Mouse (Mus musculus): ENCODE measurements around the gene Errfi1. TPM values are rescaled to one million over a fixed set of nuclear protein-coding genes. Genes with fewer than 3 reads are reported as not detected.
"Not testable (repeated sequence)": the region's sequence is repeated elsewhere in the genome, so short reads cannot be mapped to it uniquely, and the experiment has no call there.

The Errfi1 gene
- polyA plus RNA-seq, 1 experiment from 2014 or later, result 17.2 TPM

GRCm38 (mm10) chr4:150889955-150890315 lies 36.2 kb downstream of the Errfi1 start:
- WGBS, result 72% methylated on average over 13 of the region's 13 CpGs
- Histone ChIP-seq H3K4me2 (no peak overlapping the region), H3K36me3 (replicated peaks) (no peaks in the 10 kb centered on the region), H3K9ac (no peak overlapping the region), H3K4me3 (replicated peaks) (no peak overlapping the region), H3K9me3 (no peaks in the 10 kb centered on the region), H3K27ac (no peak overlapping the region), H3K4me1 (no peaks in the 10 kb centered on the region), H3K27me3 (no peaks in the 10 kb centered on the region)
- ATAC-seq (ENCODE audit: low FRiP score), result no peak

DNA sequence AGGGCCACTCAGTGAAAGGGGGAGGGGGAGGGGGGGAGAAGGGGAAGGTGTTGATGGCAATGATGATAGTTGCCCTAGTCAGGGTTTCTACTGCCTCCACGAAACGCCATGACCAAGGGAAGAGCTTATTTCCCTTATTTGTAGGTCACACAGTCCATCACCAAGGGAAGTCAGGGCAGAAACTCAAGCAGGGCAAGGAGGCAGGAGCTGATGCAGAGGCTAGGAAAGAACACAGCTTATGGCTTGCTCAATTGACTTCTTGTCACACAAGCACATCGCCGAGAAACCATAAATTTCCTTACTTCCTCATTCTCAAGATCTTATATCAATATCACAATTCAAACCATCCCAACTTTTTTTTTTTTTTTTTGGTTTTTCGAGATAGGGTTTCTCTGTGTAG lies 37.6 kb downstream of the Errfi1 start:
- 88% methylated on average over 5 of the region's 5 CpGs for WGBS
- Histone ChIP-seq H3K4me1 (no peaks in the 10 kb centered on the region), H3K27ac (no peak overlapping the region), H3K27me3 (no peaks in the 10 kb centered on the region), H3K9ac (no peak overlapping the region), H3K9me3 (no peaks in the 10 kb centered on the region), H3K4me3 (replicated peaks) (no peak overlapping the region), H3K4me2 (no peak overlapping the region), H3K36me3 (replicated peaks) (peaks cover 7% of the 10 kb centered on the region; the same call in 1 of the 2 replicates)
- no peak for ATAC-seq (ENCODE audit: low FRiP score)

GRCm38 (mm10) chr4:150894718-150895501 lies 41.2 kb downstream of the Errfi1 start:
- ATAC-seq (ENCODE audit: low FRiP score), result no peak
- Histone ChIP-seq H3K4me1 (no peaks in the 10 kb centered on the region), H3K9ac (no peak overlapping the region), H3K4me2 (no peak overlapping the region), H3K27me3 (no peaks in the 10 kb centered on the region), H3K4me3 (replicated peaks) (no peak overlapping the region), H3K9me3 (no peaks in the 10 kb centered on the region), H3K36me3 (replicated peaks) (peaks cover 37% of the 10 kb centered on the region), H3K27ac (no peak overlapping the region)
- 74% methylated on average over 8 of the region's 8 CpGs for WGBS

- Histone ChIP-seq H3K4me3 (replicated peaks) (no peak overlapping the region), H3K4me1 (no peaks in the 10 kb centered on the region), H3K4me2 (no peak overlapping the region), H3K27ac (no peak overlapping the region), H3K9ac (no peak overlapping the region), H3K27me3 (no peaks in the 10 kb centered on the region), H3K9me3 (no peaks in the 10 kb centered on the region), H3K36me3 (replicated peaks) (peaks cover 58% of the 10 kb centered on the region)
- ATAC-seq (ENCODE audit: low FRiP score), result no peak
- 94% methylated on average over 26 of the region's 26 CpGs for WGBS
Observed at GRCm38 (mm10) chr4:150896896-150897624, 43.3 kb downstream of the Errfi1 start.

DNA sequence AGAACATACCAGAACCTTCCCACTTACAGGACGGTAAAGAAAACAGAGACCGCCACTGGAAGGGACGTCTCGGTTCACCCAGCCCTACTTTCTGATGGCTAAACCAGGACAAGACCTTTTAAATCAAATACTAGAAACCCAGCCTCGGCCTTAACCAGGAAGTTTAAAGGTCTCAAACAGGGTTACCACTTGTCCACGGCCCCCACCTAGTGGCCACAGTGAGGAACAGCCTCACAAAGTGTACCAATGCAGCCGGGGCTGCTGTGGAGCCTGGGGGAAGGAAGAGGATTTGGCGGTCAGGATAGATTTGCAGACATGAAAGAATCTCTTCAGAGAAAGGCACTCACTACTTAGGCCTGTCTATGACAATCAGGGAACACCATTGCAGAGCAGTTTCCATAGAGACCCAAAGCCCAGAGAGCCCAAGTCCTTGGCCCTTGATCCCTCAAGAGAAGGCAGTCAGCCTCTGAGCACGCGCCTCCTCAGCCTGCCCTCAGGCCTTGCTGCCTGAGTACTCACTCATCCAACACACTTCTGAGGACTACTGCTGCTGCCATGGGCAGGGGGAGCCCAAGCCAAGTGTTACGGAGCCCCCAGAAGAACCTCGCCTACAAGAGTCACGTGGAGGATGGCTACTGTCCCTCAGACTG lies 45.1 kb downstream of the Errfi1 start:
- no peaks in the 10 kb centered on the region for H3K27me3 ChIP-seq
- no peaks in the 10 kb centered on the region for H3K9me3 ChIP-seq
- peaks cover 76% of the 10 kb centered on the region for H3K36me3 ChIP-seq (replicated peaks)
- no peak overlapping the region for H3K9ac ChIP-seq
- no peak overlapping the region for H3K27ac ChIP-seq
- no peak overlapping the region for H3K4me3 ChIP-seq (replicated peaks)
- 65% methylated on average over 13 of the region's 13 CpGs for WGBS
- no peak for ATAC-seq (ENCODE audit: low FRiP score)
- no peaks in the 10 kb centered on the region for H3K4me1 ChIP-seq
- no peak overlapping the region for H3K4me2 ChIP-seq

DNA sequence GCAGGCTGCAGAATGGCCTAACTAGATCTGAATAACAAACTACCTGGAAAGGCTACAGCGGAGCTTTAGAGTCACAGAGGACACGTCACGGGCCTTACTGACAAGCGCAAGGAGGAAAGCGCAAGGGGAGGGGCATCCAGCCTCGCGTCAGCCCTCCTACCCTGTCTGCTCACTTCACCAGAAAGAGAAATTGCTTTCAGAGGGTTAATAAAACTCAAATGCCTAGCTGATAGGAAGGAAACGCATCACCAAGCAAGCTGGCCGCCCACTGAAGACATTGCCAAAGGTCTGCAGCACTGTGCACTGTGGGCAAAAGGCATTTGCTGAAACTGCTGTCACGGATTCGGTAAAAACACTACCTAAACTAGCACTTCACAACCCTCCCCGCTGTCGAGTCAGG lies 46.8 kb downstream of the Errfi1 start:
- no peak overlapping the region for H3K4me3 ChIP-seq (replicated peaks)
- 95% methylated on average over 13 of the region's 13 CpGs for WGBS
- no peaks in the 10 kb centered on the region for H3K4me1 ChIP-seq
- no peak overlapping the region for H3K27ac ChIP-seq
- H3K9me3 ChIP-seq, result no peaks in the 10 kb centered on the region
- H3K4me2 ChIP-seq, result no peak overlapping the region
- no peak overlapping the region for H3K9ac ChIP-seq
- H3K36me3 ChIP-seq (replicated peaks), result peaks cover 88% of the 10 kb centered on the region
- ATAC-seq (ENCODE audit: low FRiP score), result no peak
- H3K27me3 ChIP-seq, result no peaks in the 10 kb centered on the region

DNA sequence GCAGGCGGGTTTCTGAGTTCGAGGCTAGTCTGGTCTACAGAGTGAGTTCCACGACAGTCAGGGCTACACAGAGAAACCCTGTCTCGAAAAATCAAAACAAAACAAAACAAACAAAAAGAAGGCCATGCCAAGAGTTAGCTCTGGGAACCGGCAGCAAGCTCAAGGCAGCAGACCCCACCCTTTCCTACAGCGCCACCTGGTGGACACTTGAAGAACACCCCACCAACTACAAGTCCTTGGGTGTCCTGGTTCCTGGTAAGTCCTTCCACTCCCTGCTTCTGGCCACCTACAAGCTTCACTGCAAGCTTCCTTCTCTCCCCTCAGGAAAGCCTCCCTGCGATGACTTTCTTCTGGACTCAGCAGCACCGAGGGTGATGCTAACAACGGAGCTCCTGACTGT lies 47.9 kb downstream of the Errfi1 start:
- no peak overlapping the region for H3K4me3 ChIP-seq (replicated peaks)
- peaks cover 86% of the 10 kb centered on the region for H3K36me3 ChIP-seq (replicated peaks)
- no peaks in the 10 kb centered on the region for H3K4me1 ChIP-seq
- ATAC-seq (ENCODE audit: low FRiP score), result no peak; the same call in 1 of the 2 replicates
- no peak overlapping the region for H3K9ac ChIP-seq
- no peaks in the 10 kb centered on the region for H3K9me3 ChIP-seq
- H3K27me3 ChIP-seq, result no peaks in the 10 kb centered on the region
- WGBS, result 63% methylated on average over 9 of the region's 9 CpGs
- H3K4me2 ChIP-seq, result no peak overlapping the region
- no peak overlapping the region for H3K27ac ChIP-seq

DNA sequence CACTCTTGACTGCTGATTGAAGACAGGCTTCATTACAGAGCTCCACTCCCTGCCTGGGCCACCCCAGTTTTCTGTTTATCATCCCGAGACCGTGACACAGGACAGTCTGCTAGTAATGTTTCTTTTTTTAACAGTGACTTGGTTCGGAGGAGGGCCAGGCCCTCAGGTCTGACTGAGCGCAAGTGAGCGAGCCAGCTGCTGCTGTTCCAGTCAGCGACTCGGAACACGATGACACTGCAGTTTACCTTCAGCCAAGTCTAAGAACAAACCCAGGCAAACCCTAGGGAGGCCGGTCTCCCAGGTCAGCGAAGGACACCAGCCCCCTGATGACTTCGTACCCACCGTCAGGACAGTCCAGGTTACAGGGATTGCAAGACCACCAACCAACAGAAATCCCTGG lies 48.3 kb downstream of the Errfi1 start:
- Histone ChIP-seq H3K9me3 (no peaks in the 10 kb centered on the region), H3K4me3 (replicated peaks) (no peak overlapping the region), H3K36me3 (replicated peaks) (peaks cover 82% of the 10 kb centered on the region), H3K4me1 (no peaks in the 10 kb centered on the region), H3K9ac (no peak overlapping the region), H3K4me2 (no peak overlapping the region), H3K27ac (no peak overlapping the region), H3K27me3 (no peaks in the 10 kb centered on the region)
- WGBS, result 94% methylated on average over 12 of the region's 12 CpGs
- no peak for ATAC-seq (ENCODE audit: low FRiP score)

DNA sequence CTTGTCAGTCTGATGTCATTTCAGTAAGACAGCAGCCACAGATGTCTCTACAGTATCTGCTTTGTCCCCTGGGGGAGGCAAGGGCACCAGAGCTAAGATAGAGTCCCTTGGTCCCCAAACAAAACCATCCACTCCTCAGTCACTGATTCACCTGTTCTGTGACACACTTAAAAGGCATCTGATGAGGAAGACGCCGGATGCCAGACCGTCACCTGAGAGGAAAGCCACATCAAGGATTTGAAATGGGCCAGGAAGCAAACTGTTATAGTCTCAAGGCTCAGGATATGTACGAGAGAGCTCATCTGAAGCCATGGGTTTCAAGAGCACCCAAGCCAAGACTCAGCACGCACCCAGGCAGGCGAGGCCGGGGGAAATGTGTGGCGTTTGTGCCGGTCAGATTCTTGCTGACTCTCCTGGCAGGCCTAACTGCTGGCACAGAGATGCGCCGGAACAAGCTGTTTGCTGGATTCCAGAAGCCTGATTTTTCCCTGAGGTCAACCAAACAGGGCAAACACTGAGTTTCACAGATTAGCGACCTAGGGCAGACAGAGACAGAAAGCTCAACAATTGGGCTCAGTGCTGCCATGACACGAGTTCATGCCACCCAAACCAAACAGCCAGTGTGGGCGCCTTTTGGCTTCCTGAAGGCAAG lies 49.5 kb downstream of the Errfi1 start:
- Histone ChIP-seq H3K27ac (no peak overlapping the region), H3K36me3 (replicated peaks) (peaks cover 70% of the 10 kb centered on the region), H3K27me3 (no peaks in the 10 kb centered on the region), H3K9ac (no peak overlapping the region), H3K9me3 (no peaks in the 10 kb centered on the region), H3K4me1 (peaks cover 8% of the 10 kb centered on the region), H3K4me3 (replicated peaks) (no peak overlapping the region), H3K4me2 (no peak overlapping the region)
- no peak for ATAC-seq (ENCODE audit: low FRiP score)
- WGBS, result 94% methylated on average over 14 of the region's 14 CpGs

DNA sequence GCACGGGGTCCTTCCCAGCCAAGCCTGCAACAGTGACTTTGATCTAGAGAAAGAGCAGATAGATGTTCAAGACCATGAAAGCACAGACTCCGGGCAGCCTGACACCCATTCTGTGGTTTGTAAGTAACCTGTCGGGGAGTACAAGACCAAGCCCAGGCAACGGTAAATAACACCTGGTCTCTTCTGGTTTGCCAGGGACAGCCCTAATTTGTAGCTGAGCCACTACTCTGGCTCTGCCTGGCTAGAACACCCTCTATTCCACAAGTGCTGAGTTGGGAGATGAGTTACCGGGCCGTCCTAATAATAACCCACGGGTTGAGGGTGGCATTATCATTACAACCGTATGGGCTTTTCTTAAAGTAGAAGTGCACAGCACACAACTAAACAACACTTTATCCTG lies 53.4 kb downstream of the Errfi1 start:
- no peaks in the 10 kb centered on the region for H3K9me3 ChIP-seq
- no peak for ATAC-seq (ENCODE audit: low FRiP score)
- no peak overlapping the region for H3K4me2 ChIP-seq
- H3K27ac ChIP-seq, result no peak overlapping the region
- peaks cover 16% of the 10 kb centered on the region for H3K4me1 ChIP-seq
- no peak overlapping the region for H3K9ac ChIP-seq
- 97% methylated on average over 8 of the region's 8 CpGs for WGBS
- H3K27me3 ChIP-seq, result no peaks in the 10 kb centered on the region
- H3K4me3 ChIP-seq (replicated peaks), result no peak overlapping the region
- peaks cover 37% of the 10 kb centered on the region for H3K36me3 ChIP-seq (replicated peaks)

- not testable (repeated sequence) for H3K27me3 ChIP-seq; H3K9me3 ChIP-seq; ATAC-seq (ENCODE audit: low FRiP score); H3K4me3 ChIP-seq (replicated peaks); H3K27ac ChIP-seq
- Histone ChIP-seq H3K9ac (peak overlapping the region; percentile 96; the same call in 1 of the 2 replicates), H3K4me1 (peaks cover 23% of the 10 kb centered on the region), H3K4me2 (peak overlapping the region; percentile 82; the same call in 1 of the 2 replicates), H3K36me3 (replicated peaks) (peaks cover 23% of the 10 kb centered on the region)
- 74% methylated on average over 5 of the region's 5 CpGs for WGBS
Observed at GRCm38 (mm10) chr4:150908512-150908911, 54.8 kb downstream of the Errfi1 start.

Data from forebrain, embryonic 12.5 days (tissue).